Comparison of ENCODE assay signal across 29 mouse cellular contexts in the genomic region with DNA sequence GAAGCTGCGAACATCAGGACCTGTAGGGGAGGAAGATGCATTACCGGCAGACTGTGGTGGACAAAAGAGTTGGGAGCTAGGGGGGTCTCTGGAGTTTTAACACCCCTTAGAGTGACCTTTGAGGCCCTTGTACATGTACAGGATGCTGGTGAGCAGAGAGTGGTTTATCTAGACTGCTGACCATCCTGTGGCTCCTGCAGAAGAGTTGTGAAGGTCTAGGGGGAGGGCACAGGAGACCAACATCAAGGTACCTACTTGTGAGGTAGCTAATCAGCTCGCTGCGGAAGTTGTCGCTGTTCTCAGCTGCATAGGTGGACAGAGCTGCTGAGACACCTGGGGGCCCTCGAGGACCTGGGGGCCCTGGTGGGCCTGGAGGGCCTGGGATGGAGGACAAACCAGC. TPM values are rescaled to one million over a fixed set of nuclear protein-coding genes. Genes with fewer than 3 reads are reported as not detected.
DNase-seq lines count a peak whose midpoint lies in the region; ATAC-seq lines count a peak whose summit lies in the region.
"Had no signal": no experiment of that assay in that cellular context is flagged by ENCODE, and none has a peak within 500 bp of the region (broad histone marks: within the 10 kb centered on the region; RNA-seq: fewer than 3 reads in every experiment).

No protein-coding gene starts in this region.

- H3K9me3 ChIP-seq in limb, embryonic 11.5 days (ENCODE audit: control insufficient read depth, low read length) = no peaks in the 10 kb centered on the region
- no peaks in the 10 kb centered on the region for H3K9me3 ChIP-seq in limb, embryonic 10.5 days (replicated peaks)
- H3K9me3 ChIP-seq: embryonic facial prominence, embryonic 13.5 days; G1E; heart, embryonic 12.5 days; heart, embryonic 15.5 days; hindbrain, embryonic 10.5 days; hindbrain, embryonic 13.5 days had no signal

- H3K27me3 ChIP-seq in limb, embryonic 11.5 days (ENCODE audit: control insufficient read depth, insufficient read depth, low read length) = no peaks in the 10 kb centered on the region
- no peaks in the 10 kb centered on the region for H3K27me3 ChIP-seq in limb, embryonic 10.5 days (ENCODE audit: low read depth, poor library complexity, severe bottlenecking)
- H3K27me3 ChIP-seq: CH12.LX; embryonic facial prominence, embryonic 13.5 days; heart, embryonic 12.5 days; heart, embryonic 15.5 days; hindbrain, embryonic 13.5 days had no signal

- no peak overlapping the region for H3K4me2 ChIP-seq in limb, embryonic 11.5 days (ENCODE audit: low read depth, severe bottlenecking)
- H3K4me2 ChIP-seq: embryonic facial prominence, embryonic 13.5 days; heart, embryonic 12.5 days; heart, embryonic 15.5 days; hindbrain, embryonic 13.5 days had no signal

- H3K27ac ChIP-seq in limb, embryonic 11.5 days (replicated peaks; ENCODE audit: low read depth, low read length) = no peak overlapping the region
- no peak overlapping the region for H3K27ac ChIP-seq in limb, embryonic 10.5 days
- H3K27ac ChIP-seq: embryonic facial prominence, embryonic 13.5 days; gastrocnemius, adult 2 months; heart, adult 2 months; heart, embryonic 15.5 days; hindbrain, embryonic 10.5 days; hindbrain, embryonic 13.5 days had no signal

- ATAC-seq in limb, embryonic 11.5 days (ENCODE audit: insufficient number of reproducible peaks, low FRiP score, low TSS enrichment, low read depth) = no peak
- ATAC-seq: forebrain, embryonic 14.5 days; forebrain, postnatal 0 days; hindbrain, embryonic 16.5 days had no signal

- WGBS in limb, embryonic 11.5 days = 93% methylated on average over 6 of the region's 6 CpGs
- WGBS in limb, embryonic 10.5 days = 94% methylated on average over 6 of the region's 6 CpGs

- no peaks in the 10 kb centered on the region for H3K36me3 ChIP-seq in limb, embryonic 11.5 days (ENCODE audit: control insufficient read depth, insufficient read depth, low read length)
- H3K36me3 ChIP-seq in limb, embryonic 10.5 days = peaks cover 20% of the 10 kb centered on the region

- peak; percentile 86 for DNase-seq in heart, adult 11 months
- no peak for DNase-seq in heart, adult 18-20 months
- DNase-seq in limb, embryonic 11.5 days (ENCODE audit: low spot score) = peak; percentile 16
- no peak for DNase-seq in limb, embryonic 10.5 days (ENCODE audit: low spot score)
- DNase-seq in urinary bladder, adult 2 months (ENCODE audit: low spot score) = peak; percentile 14
- no peak for DNase-seq in urinary bladder, postnatal 10 days (ENCODE audit: low spot score)
- no peak for DNase-seq in kidney, adult 9 months
- DNase-seq: adrenal gland, adult 2 months; adrenal gland, postnatal 14 days; B cell, adult 2 months; cerebellum, adult 11 months; cerebellum, postnatal 25 days; forebrain, postnatal 0 days; gastrocnemius, adult 2 months; gastrocnemius, postnatal 14 days; heart, postnatal 10 days; heart, postnatal 36 days had no signal

- no peak overlapping the region for H3K4me3 ChIP-seq in limb, embryonic 11.5 days (ENCODE audit: low read depth, low read length)
- H3K4me3 ChIP-seq in limb, embryonic 10.5 days = no peak overlapping the region
- H3K4me3 ChIP-seq: embryonic facial prominence, embryonic 13.5 days; erythroblast, embryonic 14.5 days; gastrocnemius, adult 2 months; heart, adult 2 months; heart, embryonic 12.5 days; heart, embryonic 15.5 days; hindbrain, embryonic 10.5 days; hindbrain, embryonic 13.5 days had no signal

- no peak overlapping the region for H3K9ac ChIP-seq in limb, embryonic 11.5 days (ENCODE audit: low read length)
- H3K9ac ChIP-seq: embryonic facial prominence, embryonic 13.5 days; forebrain, postnatal 0 days; heart, embryonic 12.5 days; heart, embryonic 15.5 days; hindbrain, embryonic 13.5 days had no signal

- H3K4me1 ChIP-seq in limb, embryonic 11.5 days (ENCODE audit: control insufficient read depth, insufficient read depth, low read length) = no peaks in the 10 kb centered on the region
- peaks cover 6% of the 10 kb centered on the region; the same call in 1 of the 2 replicates for H3K4me1 ChIP-seq in limb, embryonic 10.5 days
- H3K4me1 ChIP-seq: embryonic facial prominence, embryonic 13.5 days; hindbrain, embryonic 13.5 days had no signal

RNA-seq across cellular contexts. Expression of a gene that starts 42.8 kb away (rescaled TPM):
- under 1 TPM in 1 of 2 experiments, not detected in 1; 0.13 TPM for total RNA-seq in heart, adult 18-20 months (2021)
- polyA plus RNA-seq in limb, embryonic 11.5 days (2014; fragmentation: Nextera tagmentation; extraction: Ambion mirVana) = 2.4 and 3.3 TPM in 2 replicates
- polyA plus RNA-seq in limb, embryonic 10.5 days (2016; fragmentation: Nextera tagmentation; extraction: Ambion mirVana) = 0.83 and 1.8 TPM in 2 replicates
- 4.2 and 6.1 TPM in 2 replicates for polyA plus RNA-seq in urinary bladder, adult 2 months (2012; rRNA removed)
- total RNA-seq: adrenal gland, adult 2 months; common myeloid progenitor, adult 5-6 weeks; gastrocnemius, adult 2 months; heart, postnatal 36 days had no signal
- polyA plus RNA-seq: erythroblast, embryonic 14.5 days; G1E had no signal

Comparison
In these comparisons a context has a peak if more than half of its experiments do, and no peak if none do; other contexts are left out.
1. DNase-seq: peak in heart, adult 11 months (single experiment), limb, embryonic 11.5 days (single experiment) and urinary bladder, adult 2 months (single experiment); none in heart, adult 18-20 months (0 of 2), limb, embryonic 10.5 days (single experiment), urinary bladder, postnatal 10 days (single experiment) and kidney, adult 9 months (single experiment).